In genomic region chr10:43148456-43148855, GRCm38 (mm10) we compare ENCODE assay signal across 22 mouse cellular contexts. TPM values are rescaled to one million over a fixed set of nuclear protein-coding genes. Genes with fewer than 3 reads are reported as not detected.
"Had no signal": no experiment of that assay in that cellular context is flagged by ENCODE, and none has a peak within 500 bp of the region (broad histone marks: within the 10 kb centered on the region; RNA-seq: fewer than 3 reads in every experiment).

No protein-coding gene starts in this region.

- H3K9ac ChIP-seq: kidney, embryonic 15.5 days; liver, embryonic 13.5 days; neural tube, embryonic 12.5 days had no signal

- H3K4me1 ChIP-seq: kidney, embryonic 15.5 days; liver, embryonic 13.5 days; neural tube, embryonic 12.5 days had no signal

- H3K36me3 ChIP-seq: kidney, embryonic 15.5 days; liver, embryonic 13.5 days; neural tube, embryonic 12.5 days had no signal

- DNase-seq: kidney, postnatal 10 days; kidney, postnatal 36 days; layer of hippocampus, postnatal 36 days; liver, embryonic 13.5 days; lung, adult 2 months; lung, postnatal 14 days; lung, postnatal 4 days; midbrain, embryonic 14.5 days; retina, postnatal 1 day; thymus, adult 2 months; thymus, postnatal 14 days; thymus, postnatal 4 days had no signal

- H3K27ac ChIP-seq: kidney, embryonic 15.5 days; left cerebral cortex, adult 2 months; liver, embryonic 13.5 days; neural tube, embryonic 12.5 days; stomach, postnatal 0 days had no signal

- H3K4me2 ChIP-seq: kidney, embryonic 15.5 days; liver, embryonic 13.5 days; midbrain, embryonic 11.5 days; neural tube, embryonic 12.5 days had no signal

- H3K9me3 ChIP-seq: kidney, embryonic 15.5 days; liver, embryonic 13.5 days; neural tube, embryonic 12.5 days had no signal

- H3K4me3 ChIP-seq: kidney, embryonic 15.5 days; left cerebral cortex, adult 2 months; liver, embryonic 13.5 days; neural tube, embryonic 12.5 days had no signal

- H3K27me3 ChIP-seq: kidney, embryonic 15.5 days; liver, embryonic 13.5 days; neural tube, embryonic 12.5 days had no signal

RNA-seq across cellular contexts. Expression of gene Sobp, which starts 25.9 kb away (rescaled TPM):
- total RNA-seq: liver, adult 2 months; megakaryocyte progenitor cell, adult 5-6 weeks; megakaryocyte-erythroid progenitor cell, adult 5-6 weeks; neutrophil, adult 5-6 weeks had no signal

RNA-seq across cellular contexts. Expression of gene 9030612E09Rik, which starts 26.0 kb away (rescaled TPM):
- total RNA-seq: liver, adult 2 months; megakaryocyte progenitor cell, adult 5-6 weeks; megakaryocyte-erythroid progenitor cell, adult 5-6 weeks; neutrophil, adult 5-6 weeks had no signal
- polyA plus RNA-seq: liver, adult 2 months; liver, embryonic 13.5 days; liver, embryonic 16.5 days had no signal
